Mouse (Mus musculus): Measurements from ENCODE around the gene Faf1. TPM values are rescaled to one million over a fixed set of nuclear protein-coding genes. Genes with fewer than 3 reads are reported as not detected.

The Faf1 gene
- polyA plus RNA-seq, 1 experiment from 2014 or later: 17.0 TPM

GRCm38 (mm10) chr4:109653251-109653650, 23.1 kb upstream of the Faf1 start:
- H3K9ac ChIP-seq (ENCODE audit: low read length): no peak overlapping the region
- H3K27ac ChIP-seq (ENCODE audit: low read length): no peak overlapping the region
- no peak overlapping the region for H3K4me2 ChIP-seq (ENCODE audit: low read depth, low read length)
- no peak overlapping the region for H3K4me3 ChIP-seq (replicated peaks; ENCODE audit: low read length)
- no peaks in the 10 kb centered on the region for H3K36me3 ChIP-seq (ENCODE audit: control insufficient read depth, insufficient read depth, low read length)
- no peak for ATAC-seq (ENCODE audit: insufficient read depth, low FRiP score)
- peaks cover 5% of the 10 kb centered on the region for H3K4me1 ChIP-seq (ENCODE audit: control insufficient read depth, insufficient read depth, low read length)
- no peaks in the 10 kb centered on the region for H3K9me3 ChIP-seq (replicated peaks; ENCODE audit: control insufficient read depth, low read length)
- H3K27me3 ChIP-seq (ENCODE audit: control insufficient read depth, insufficient read depth, low read length): peaks cover 14% of the 10 kb centered on the region

- Histone ChIP-seq H3K27me3 (ENCODE audit: control insufficient read depth, insufficient read depth, low read length) (peaks cover 24% of the 10 kb centered on the region), H3K27ac (ENCODE audit: low read length) (no peak overlapping the region), H3K4me1 (ENCODE audit: control insufficient read depth, insufficient read depth, low read length) (peaks cover 5% of the 10 kb centered on the region), H3K36me3 (ENCODE audit: control insufficient read depth, insufficient read depth, low read length) (no peaks in the 10 kb centered on the region), H3K4me2 (ENCODE audit: low read depth, low read length) (no peak overlapping the region), H3K9me3 (replicated peaks; ENCODE audit: control insufficient read depth, low read length) (no peaks in the 10 kb centered on the region), H3K9ac (ENCODE audit: low read length) (no peak overlapping the region), H3K4me3 (replicated peaks; ENCODE audit: low read length) (no peak overlapping the region)
- WGBS: 53% methylated on average over 2 of the region's 2 CpGs
- ATAC-seq (ENCODE audit: insufficient read depth, low FRiP score): no peak
Measured at GRCm38 (mm10) chr4:109654701-109655100, 21.7 kb upstream of the Faf1 start.

GRCm38 (mm10) chr4:109655738-109656137, 20.6 kb upstream of the Faf1 start:
- no peaks in the 10 kb centered on the region for H3K9me3 ChIP-seq (replicated peaks; ENCODE audit: control insufficient read depth, low read length)
- H3K36me3 ChIP-seq (ENCODE audit: control insufficient read depth, insufficient read depth, low read length): no peaks in the 10 kb centered on the region
- peaks cover 5% of the 10 kb centered on the region for H3K4me1 ChIP-seq (ENCODE audit: control insufficient read depth, insufficient read depth, low read length)
- WGBS: 49% methylated on average over 2 of the region's 2 CpGs
- no peak overlapping the region for H3K4me3 ChIP-seq (replicated peaks; ENCODE audit: low read length)
- H3K27me3 ChIP-seq (ENCODE audit: control insufficient read depth, insufficient read depth, low read length): peaks cover 31% of the 10 kb centered on the region
- H3K4me2 ChIP-seq (ENCODE audit: low read depth, low read length): no peak overlapping the region
- no peak for ATAC-seq (ENCODE audit: insufficient read depth, low FRiP score)
- no peak overlapping the region for H3K27ac ChIP-seq (ENCODE audit: low read length)
- H3K9ac ChIP-seq (ENCODE audit: low read length): no peak overlapping the region

GRCm38 (mm10) chr4:109656301-109656700, 20.1 kb upstream of the Faf1 start:
- Histone ChIP-seq H3K27ac (ENCODE audit: low read length) (no peak overlapping the region), H3K27me3 (ENCODE audit: control insufficient read depth, insufficient read depth, low read length) (peaks cover 35% of the 10 kb centered on the region), H3K4me3 (replicated peaks; ENCODE audit: low read length) (no peak overlapping the region), H3K4me1 (ENCODE audit: control insufficient read depth, insufficient read depth, low read length) (peaks cover 5% of the 10 kb centered on the region), H3K9me3 (replicated peaks; ENCODE audit: control insufficient read depth, low read length) (no peaks in the 10 kb centered on the region), H3K9ac (ENCODE audit: low read length) (no peak overlapping the region), H3K36me3 (ENCODE audit: control insufficient read depth, insufficient read depth, low read length) (no peaks in the 10 kb centered on the region), H3K4me2 (ENCODE audit: low read depth, low read length) (no peak overlapping the region)
- 30% methylated on average over 4 of the region's 4 CpGs for whole genome bisulfite sequencing
- ATAC-seq (ENCODE audit: insufficient read depth, low FRiP score): no peak

- no peaks in the 10 kb centered on the region for H3K9me3 ChIP-seq (replicated peaks; ENCODE audit: control insufficient read depth, low read length)
- peaks cover 5% of the 10 kb centered on the region for H3K4me1 ChIP-seq (ENCODE audit: control insufficient read depth, insufficient read depth, low read length)
- peak overlapping the region; percentile 78 for H3K4me2 ChIP-seq (ENCODE audit: low read depth, low read length)
- H3K27ac ChIP-seq (ENCODE audit: low read length): no peak overlapping the region
- H3K36me3 ChIP-seq (ENCODE audit: control insufficient read depth, insufficient read depth, low read length): no peaks in the 10 kb centered on the region
- peak overlapping the region; percentile 58 for H3K9ac ChIP-seq (ENCODE audit: low read length)
- 2% methylated on average over 53 of the region's 53 CpGs for WGBS
- peaks cover 40% of the 10 kb centered on the region for H3K27me3 ChIP-seq (ENCODE audit: control insufficient read depth, insufficient read depth, low read length)
- H3K4me3 ChIP-seq (replicated peaks; ENCODE audit: low read length): peak overlapping the region; percentile 39
- ATAC-seq (ENCODE audit: insufficient read depth, low FRiP score): peak; percentile 68; the same call in 1 of the 2 replicates
Measured at GRCm38 (mm10) chr4:109657021-109657850, 19.2 kb upstream of the Faf1 start.

GRCm38 (mm10) chr4:109657851-109658500, 18.4 kb upstream of the Faf1 start:
- Histone ChIP-seq H3K4me3 (replicated peaks; ENCODE audit: low read length) (peak overlapping the region; percentile 39), H3K27me3 (ENCODE audit: control insufficient read depth, insufficient read depth, low read length) (peaks cover 43% of the 10 kb centered on the region), H3K4me1 (ENCODE audit: control insufficient read depth, insufficient read depth, low read length) (peaks cover 5% of the 10 kb centered on the region), H3K9ac (ENCODE audit: low read length) (no peak overlapping the region), H3K9me3 (replicated peaks; ENCODE audit: control insufficient read depth, low read length) (no peaks in the 10 kb centered on the region), H3K27ac (ENCODE audit: low read length) (no peak overlapping the region), H3K4me2 (ENCODE audit: low read depth, low read length) (peak overlapping the region; percentile 78), H3K36me3 (ENCODE audit: control insufficient read depth, insufficient read depth, low read length) (no peaks in the 10 kb centered on the region)
- ATAC-seq (ENCODE audit: insufficient read depth, low FRiP score): no peak
- 7% methylated on average over 20 of the region's 20 CpGs for WGBS

- 17% methylated on average over 8 of the region's 8 CpGs for WGBS
- H3K27ac ChIP-seq (ENCODE audit: low read length): no peak overlapping the region
- H3K4me3 ChIP-seq (replicated peaks; ENCODE audit: low read length): no peak overlapping the region
- H3K4me2 ChIP-seq (ENCODE audit: low read depth, low read length): no peak overlapping the region
- H3K4me1 ChIP-seq (ENCODE audit: control insufficient read depth, insufficient read depth, low read length): peaks cover 5% of the 10 kb centered on the region
- peaks cover 45% of the 10 kb centered on the region for H3K27me3 ChIP-seq (ENCODE audit: control insufficient read depth, insufficient read depth, low read length)
- no peak overlapping the region for H3K9ac ChIP-seq (ENCODE audit: low read length)
- H3K36me3 ChIP-seq (ENCODE audit: control insufficient read depth, insufficient read depth, low read length): no peaks in the 10 kb centered on the region
- ATAC-seq (ENCODE audit: insufficient read depth, low FRiP score): no peak
- H3K9me3 ChIP-seq (replicated peaks; ENCODE audit: control insufficient read depth, low read length): no peaks in the 10 kb centered on the region
Measured at GRCm38 (mm10) chr4:109658826-109659225, 17.6 kb upstream of the Faf1 start.

GRCm38 (mm10) chr4:109659571-109659970, 16.8 kb upstream of the Faf1 start:
- H3K36me3 ChIP-seq (ENCODE audit: control insufficient read depth, insufficient read depth, low read length): no peaks in the 10 kb centered on the region
- H3K9ac ChIP-seq (ENCODE audit: low read length): no peak overlapping the region
- peaks cover 7% of the 10 kb centered on the region for H3K4me1 ChIP-seq (ENCODE audit: control insufficient read depth, insufficient read depth, low read length)
- H3K27ac ChIP-seq (ENCODE audit: low read length): no peak overlapping the region
- peaks cover 50% of the 10 kb centered on the region for H3K27me3 ChIP-seq (ENCODE audit: control insufficient read depth, insufficient read depth, low read length)
- 39% methylated on average over 2 of the region's 2 CpGs for WGBS
- no peaks in the 10 kb centered on the region for H3K9me3 ChIP-seq (replicated peaks; ENCODE audit: control insufficient read depth, low read length)
- H3K4me3 ChIP-seq (replicated peaks; ENCODE audit: low read length): no peak overlapping the region
- H3K4me2 ChIP-seq (ENCODE audit: low read depth, low read length): no peak overlapping the region
- no peak for ATAC-seq (ENCODE audit: insufficient read depth, low FRiP score)

- Histone ChIP-seq H3K27me3 (ENCODE audit: control insufficient read depth, insufficient read depth, low read length) (peaks cover 44% of the 10 kb centered on the region), H3K9ac (ENCODE audit: low read length) (no peak overlapping the region), H3K4me1 (ENCODE audit: control insufficient read depth, insufficient read depth, low read length) (peaks cover 10% of the 10 kb centered on the region), H3K9me3 (replicated peaks; ENCODE audit: control insufficient read depth, low read length) (no peaks in the 10 kb centered on the region), H3K4me2 (ENCODE audit: low read depth, low read length) (no peak overlapping the region), H3K27ac (ENCODE audit: low read length) (no peak overlapping the region), H3K36me3 (ENCODE audit: control insufficient read depth, insufficient read depth, low read length) (no peaks in the 10 kb centered on the region), H3K4me3 (replicated peaks; ENCODE audit: low read length) (no peak overlapping the region)
- ATAC-seq (ENCODE audit: insufficient read depth, low FRiP score): no peak
- 54% methylated on average over 3 of the region's 3 CpGs for WGBS
Measured at GRCm38 (mm10) chr4:109660568-109660967, 15.8 kb upstream of the Faf1 start.

Measured in stomach, embryonic 16.5 days (tissue).